Mouse (Mus musculus) G1E-ER4 (cell line): ENCODE measurements around the gene Accsl. TPM values are rescaled to one million over a fixed set of nuclear protein-coding genes. Genes with fewer than 3 reads are reported as not detected.

ENCODE experiments used
- GATA1 ChIP-seq: IDR thresholded peaks from one replicate; pipeline ENCODE4 v1.8.0; 2012; ENCODE audit warnings: low read length, inconsistent platforms
- polyA plus RNA-seq: library from polyadenylated mRNA; stranded (reverse); fragments of >175 nt; gene quantifications from 2 replicates; pipeline ENCODE4 v1.2.3, GENCODE M21; 2012

The Accsl gene
- polyA plus RNA-seq, 1 experiment, result not detected

GRCm38 (mm10) chr2:93841349-93841748 lies 27.6 kb downstream of the Accsl start:
- no peak for TF ChIP-seq GATA1

GRCm38 (mm10) chr2:93840109-93840508 lies 28.8 kb downstream of the Accsl start:
- no peak for TF ChIP-seq GATA1

- no peak for TF ChIP-seq GATA1
Measured at GRCm38 (mm10) chr2:93838931-93839330, 30.0 kb downstream of the Accsl start.

- no peak for TF ChIP-seq GATA1
Measured at GRCm38 (mm10) chr2:93836232-93836785, 32.6 kb downstream of the Accsl start.

GRCm38 (mm10) chr2:93835596-93835995 lies 33.4 kb downstream of the Accsl start:
- TF ChIP-seq GATA1, result no peak

GRCm38 (mm10) chr2:93823519-93823918 lies 45.4 kb downstream of the Accsl start:
- no peak for TF ChIP-seq GATA1

GRCm38 (mm10) chr2:93822045-93822749 lies 46.8 kb downstream of the Accsl start, which contains the start of gene Ext2:
TSS of gene Ext2 (minus strand) at chr2:93822568.
- no peak for TF ChIP-seq GATA1

- no peak for TF ChIP-seq GATA1
Measured at GRCm38 (mm10) chr2:93817791-93818190, 51.2 kb downstream of the Accsl start.

- TF ChIP-seq GATA1, result no peak
Measured at GRCm38 (mm10) chr2:93813343-93813742, 55.6 kb downstream of the Accsl start.

- no peak for TF ChIP-seq GATA1
Measured at GRCm38 (mm10) chr2:93811812-93812211, 57.1 kb downstream of the Accsl start.

GRCm38 (mm10) chr2:93809931-93810330 lies 59.0 kb downstream of the Accsl start:
- no peak for TF ChIP-seq GATA1

- TF ChIP-seq GATA1, result no peak
Measured at GRCm38 (mm10) chr2:93808071-93808470, 60.9 kb downstream of the Accsl start.

GRCm38 (mm10) chr2:93807440-93807839 lies 61.5 kb downstream of the Accsl start:
- no peak for TF ChIP-seq GATA1

- TF ChIP-seq GATA1, result no peak
Measured at GRCm38 (mm10) chr2:93806487-93807201, 62.3 kb downstream of the Accsl start.

- TF ChIP-seq GATA1, result no peak
Measured at GRCm38 (mm10) chr2:93805523-93805922, 63.4 kb downstream of the Accsl start.

Other genes with a start within 250 kb of the Accsl start
- not detected in 2 replicates for gene Alx4, start 226.8 kb downstream of the Accsl start, polyA plus RNA-seq
- 43.1 and 48.8 TPM in 2 replicates for gene Ext2, start 46.6 kb downstream of the Accsl start, polyA plus RNA-seq
- 1.5 and 4.0 TPM in 2 replicates for gene Accs, start 19.2 kb downstream of the Accsl start, polyA plus RNA-seq
- gene Gm13889, start 88.0 kb upstream of the Accsl start, polyA plus RNA-seq, result 0.63 and 0.85 TPM in 2 replicates
- not detected in 2 replicates for gene Gm27027, start 127.2 kb upstream of the Accsl start, polyA plus RNA-seq
- gene Alkbh3, start 141.7 kb upstream of the Accsl start, polyA plus RNA-seq, result 25.4 and 27.0 TPM in 2 replicates